Mouse (Mus musculus) neural tube, embryonic 13.5 days (tissue): Measurements from ENCODE around the gene Ptprn2. TPM values are rescaled to one million over a fixed set of nuclear protein-coding genes. Genes with fewer than 3 reads are reported as not detected.

ENCODE experiments used
- ATAC-seq: fragments of 200-750 bp; cut with Nextera tagmentation; 2 replicates; pipeline ENCODE4 v1.8.0; 2017; ENCODE audit warnings: low read depth, mild to moderate bottlenecking, moderate TSS enrichment, moderate library complexity
- H3K27ac ChIP-seq: fragments of 300-500 bp; sonication (generic); replicated peaks from 2 replicates; pipeline ENCODE4 v1.5.1; 2015; ENCODE audit warnings: moderate library complexity, mild to moderate bottlenecking, inconsistent platforms
- H3K27me3 ChIP-seq: fragments of 300-500 bp; sonication (generic); 2 replicates; pipeline ENCODE4 v1.6.1; 2015; ENCODE audit warnings: mild to moderate bottlenecking, inconsistent platforms
- H3K36me3 ChIP-seq: fragments of 300-500 bp; sonication (generic); 2 replicates; pipeline ENCODE4 v1.6.1; 2015; ENCODE audit warnings: mild to moderate bottlenecking, inconsistent platforms
- H3K4me1 ChIP-seq: fragments of 300-500 bp; sonication (generic); replicated peaks from 2 replicates; pipeline ENCODE4 v1.6.1; 2015; ENCODE audit warnings: inconsistent platforms
- H3K4me2 ChIP-seq: fragments of 300-500 bp; sonication (generic); 2 replicates; pipeline ENCODE4 v1.6.1; 2015; ENCODE audit warnings: inconsistent platforms, mild to moderate bottlenecking, moderate library complexity
- H3K4me3 ChIP-seq: fragments of 300-500 bp; sonication (generic); 2 replicates; pipeline ENCODE4 v1.5.1; 2015; ENCODE audit warnings: mild to moderate bottlenecking, inconsistent platforms
- H3K9ac ChIP-seq: fragments of 300-500 bp; sonication (generic); 2 replicates; pipeline ENCODE4 v1.6.1; 2015; ENCODE audit warnings: moderate library complexity, mild to moderate bottlenecking, inconsistent platforms
- H3K9me3 ChIP-seq: fragments of 300-500 bp; sonication (generic); 2 replicates; pipeline ENCODE4 v1.6.1; 2016; ENCODE audit warnings: inconsistent platforms
- WGBS: fragments of 180-500 bp; shearing (Covaris S2); methylation state at CpG from one replicate; pipeline ENCODE4 v1.1.7; 2015; 5-methylcytosine and 5-hydroxymethylcytosine counted together
- polyA plus RNA-seq: library from polyadenylated mRNA; unstranded; fragments of >200 nt; fragmentation: Nextera tagmentation; extraction: Ambion mirVana; gene quantifications from 2 replicates; pipeline ENCODE4 v1.2.1, GENCODE M21; 2015

Ptprn2 gene
- polyA plus RNA-seq, 1 experiment from 2014 or later, result 10.6 TPM

DNA sequence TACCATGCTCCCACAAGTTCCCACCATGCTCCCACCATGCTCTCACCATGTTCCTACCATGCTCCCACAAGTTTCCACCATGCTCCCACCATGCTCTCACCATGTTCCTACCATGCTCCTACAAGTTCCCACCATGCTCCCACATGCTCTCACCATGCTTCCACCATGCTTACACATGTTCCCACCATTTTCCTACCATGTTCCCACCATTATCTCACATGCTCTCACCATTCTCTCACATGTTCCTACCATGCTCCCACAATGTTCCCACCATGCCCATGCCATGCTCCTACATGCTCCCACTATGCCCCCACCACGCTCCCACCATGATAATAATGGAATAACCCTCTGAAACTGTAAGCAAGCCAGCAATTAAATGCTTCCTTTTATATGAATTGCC, 495.8 kb downstream of the Ptprn2 start:
- Histone ChIP-seq H3K9me3 (no peaks in the 10 kb centered on the region), H3K27me3 (no peaks in the 10 kb centered on the region), H3K4me1 (no peaks in the 10 kb centered on the region), H3K27ac (no peak overlapping the region), H3K4me3 (no peak overlapping the region), H3K4me2 (no peak overlapping the region), H3K36me3 (no peaks in the 10 kb centered on the region), H3K9ac (no peak overlapping the region)
- 86% methylated on average over 1 of the region's 1 CpGs for WGBS
- no peak for ATAC-seq

GRCm38 (mm10) chr12:116989144-116989543, 503.6 kb downstream of the Ptprn2 start:
- Histone ChIP-seq H3K9me3 (0 out of 2 replicates have a peak, but pooled peaks cover 9% of the 10 kb centered on the region), H3K27ac (no peak overlapping the region), H3K4me3 (no peak overlapping the region), H3K36me3 (no peaks in the 10 kb centered on the region), H3K4me1 (0 out of 2 replicates have a peak, but pooled peaks cover 6% of the 10 kb centered on the region), H3K4me2 (no peak overlapping the region), H3K9ac (no peak overlapping the region), H3K27me3 (no peaks in the 10 kb centered on the region)
- ATAC-seq, result no peak
- 38% methylated on average over 10 of the region's 10 CpGs for WGBS

GRCm38 (mm10) chr12:117001546-117002148, 516.1 kb downstream of the Ptprn2 start:
- H3K27me3 ChIP-seq, result no peaks in the 10 kb centered on the region
- H3K9ac ChIP-seq, result no peak overlapping the region
- no peaks in the 10 kb centered on the region for H3K4me1 ChIP-seq
- peaks cover 4% of the 10 kb centered on the region; the same call in 1 of the 2 replicates for H3K9me3 ChIP-seq
- no peak overlapping the region for H3K27ac ChIP-seq
- H3K4me2 ChIP-seq, result no peak overlapping the region
- no peak overlapping the region for H3K4me3 ChIP-seq
- ATAC-seq, result no peak
- WGBS, result 86% methylated on average over 2 of the region's 2 CpGs
- no peaks in the 10 kb centered on the region for H3K36me3 ChIP-seq

- Histone ChIP-seq H3K27ac (no peak overlapping the region), H3K4me1 (peaks cover 16% of the 10 kb centered on the region), H3K9me3 (no peaks in the 10 kb centered on the region), H3K4me3 (no peak overlapping the region), H3K4me2 (no peak overlapping the region), H3K36me3 (no peaks in the 10 kb centered on the region), H3K9ac (no peak overlapping the region), H3K27me3 (no peaks in the 10 kb centered on the region)
- ATAC-seq, result 0 out of 2 replicates have a peak, but pooled peaks have one; percentile 45
- 61% methylated on average over 15 of the region's 15 CpGs for WGBS
Measured at GRCm38 (mm10) chr12:117016753-117017595, 531.5 kb downstream of the Ptprn2 start.

DNA sequence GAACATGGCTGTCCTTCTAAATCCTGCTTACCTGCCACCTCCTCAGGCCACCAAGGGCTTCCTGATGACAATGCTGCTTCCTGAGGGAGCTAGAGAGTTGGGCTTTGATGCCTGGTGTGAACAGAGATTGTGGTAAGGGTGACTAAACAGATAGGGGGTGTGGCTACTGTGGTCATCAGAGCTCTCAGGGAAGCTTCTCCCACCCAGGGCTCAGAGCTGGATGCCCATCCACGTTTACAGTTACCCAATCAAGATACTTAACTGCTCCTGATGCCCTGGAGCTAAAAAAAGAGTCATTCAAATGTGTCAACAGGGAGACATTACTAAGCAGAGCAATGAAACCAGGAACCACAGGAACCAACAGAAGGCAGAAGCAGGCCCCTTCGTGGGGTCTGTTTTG, 532.4 kb downstream of the Ptprn2 start:
- Histone ChIP-seq H3K4me1 (peaks cover 16% of the 10 kb centered on the region), H3K27me3 (no peaks in the 10 kb centered on the region), H3K4me3 (no peak overlapping the region), H3K9ac (no peak overlapping the region), H3K4me2 (no peak overlapping the region), H3K27ac (no peak overlapping the region), H3K9me3 (no peaks in the 10 kb centered on the region), H3K36me3 (no peaks in the 10 kb centered on the region)
- 0 out of 2 replicates have a peak, but pooled peaks have one; percentile 32 for ATAC-seq
- WGBS, result 15% methylated on average over 2 of the region's 2 CpGs

DNA sequence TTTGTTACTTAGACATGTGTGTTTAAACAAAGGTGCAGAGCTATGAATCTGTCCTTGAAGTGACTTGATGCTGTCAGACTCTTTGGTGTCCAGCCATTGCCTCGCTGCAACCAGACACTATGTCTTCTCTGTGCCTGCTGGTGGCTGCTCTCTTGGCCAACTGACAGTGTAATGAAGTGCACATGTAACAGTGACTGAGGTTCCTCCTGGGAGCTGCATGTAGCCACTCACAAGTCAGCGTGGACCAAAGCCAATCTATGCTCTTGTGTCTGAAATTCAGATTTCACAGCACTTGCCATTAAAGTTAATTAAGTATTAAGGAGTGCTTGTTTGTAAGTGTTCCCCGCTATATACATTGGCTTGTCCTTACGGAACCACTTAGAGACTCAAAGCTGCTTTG, 537.7 kb downstream of the Ptprn2 start:
- H3K9me3 ChIP-seq, result no peaks in the 10 kb centered on the region
- H3K27me3 ChIP-seq, result no peaks in the 10 kb centered on the region
- no peak overlapping the region for H3K4me3 ChIP-seq
- no peak for ATAC-seq
- H3K4me2 ChIP-seq, result no peak overlapping the region
- H3K9ac ChIP-seq, result no peak overlapping the region
- no peaks in the 10 kb centered on the region for H3K36me3 ChIP-seq
- H3K27ac ChIP-seq, result no peak overlapping the region
- 65% methylated on average over 4 of the region's 4 CpGs for WGBS
- peaks cover 5% of the 10 kb centered on the region for H3K4me1 ChIP-seq

- Histone ChIP-seq H3K27me3 (no peaks in the 10 kb centered on the region), H3K9ac (no peak overlapping the region), H3K9me3 (no peaks in the 10 kb centered on the region), H3K36me3 (no peaks in the 10 kb centered on the region), H3K4me1 (peaks cover 17% of the 10 kb centered on the region), H3K4me2 (no peak overlapping the region), H3K27ac (no peak overlapping the region), H3K4me3 (no peak overlapping the region)
- ATAC-seq, result no peak
- 90% methylated on average over 4 of the region's 4 CpGs for WGBS
Measured at GRCm38 (mm10) chr12:117024916-117025315, 539.4 kb downstream of the Ptprn2 start.

DNA sequence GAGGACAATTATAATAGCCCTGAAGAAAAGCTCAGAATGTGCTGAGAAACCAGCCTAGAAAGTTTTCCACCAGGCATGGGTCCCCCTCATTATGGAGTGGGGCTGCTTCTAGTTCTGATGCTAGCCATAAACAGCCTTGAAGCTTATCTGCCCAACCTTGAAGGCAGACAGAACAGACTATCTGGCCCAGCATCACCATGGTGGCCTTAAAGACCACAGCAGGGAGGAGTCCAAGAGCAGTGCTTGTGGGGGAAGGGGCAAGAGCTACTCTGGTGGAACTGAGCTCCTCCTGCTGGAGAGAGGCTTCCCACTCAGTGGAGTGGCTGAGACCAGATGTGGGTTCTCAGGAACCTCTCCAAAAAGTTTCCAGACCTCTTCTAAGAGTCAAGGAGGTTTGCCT, 540.2 kb downstream of the Ptprn2 start:
- no peak overlapping the region for H3K4me3 ChIP-seq
- no peak overlapping the region for H3K9ac ChIP-seq
- H3K4me1 ChIP-seq, result peaks cover 17% of the 10 kb centered on the region
- no peaks in the 10 kb centered on the region for H3K27me3 ChIP-seq
- no peak overlapping the region for H3K4me2 ChIP-seq
- ATAC-seq, result no peak
- no peaks in the 10 kb centered on the region for H3K9me3 ChIP-seq
- H3K27ac ChIP-seq, result no peak overlapping the region
- H3K36me3 ChIP-seq, result no peaks in the 10 kb centered on the region

DNA sequence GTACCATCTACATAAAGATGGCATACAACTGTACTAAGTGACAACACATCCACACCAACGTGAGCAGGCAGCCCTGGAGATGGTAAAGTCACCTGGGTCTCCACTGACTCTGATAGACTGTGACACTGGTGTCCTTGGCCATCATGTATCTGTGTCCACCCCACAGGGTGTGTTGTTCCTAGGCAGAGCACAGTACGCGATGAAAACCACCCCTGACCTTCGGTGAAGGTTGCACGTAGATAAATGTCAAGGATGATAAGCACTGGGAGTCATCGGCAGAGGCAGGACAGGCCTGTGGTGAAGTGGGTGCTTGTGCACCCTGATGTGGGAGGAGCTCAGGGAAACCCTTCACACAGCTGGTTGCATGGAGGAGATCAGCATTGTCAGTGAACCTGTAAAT, 541.8 kb downstream of the Ptprn2 start:
- ATAC-seq, result no peak
- 88% methylated on average over 6 of the region's 6 CpGs for WGBS
- Histone ChIP-seq H3K27ac (no peak overlapping the region), H3K9me3 (no peaks in the 10 kb centered on the region), H3K9ac (no peak overlapping the region), H3K4me2 (no peak overlapping the region), H3K27me3 (no peaks in the 10 kb centered on the region), H3K4me3 (no peak overlapping the region), H3K36me3 (no peaks in the 10 kb centered on the region), H3K4me1 (peaks cover 17% of the 10 kb centered on the region)

GRCm38 (mm10) chr12:117028333-117028961, 542.9 kb downstream of the Ptprn2 start:
- H3K4me1 ChIP-seq, result peaks cover 17% of the 10 kb centered on the region
- H3K4me3 ChIP-seq, result no peak overlapping the region
- H3K36me3 ChIP-seq, result no peaks in the 10 kb centered on the region
- H3K27ac ChIP-seq, result 0 out of 2 replicates have a peak overlapping the region, but pooled peaks have one; percentile 24
- H3K4me2 ChIP-seq, result no peak overlapping the region
- peak; percentile 51; the same call in 1 of the 2 replicates for ATAC-seq
- 50% methylated on average over 5 of the region's 5 CpGs for WGBS
- no peaks in the 10 kb centered on the region for H3K27me3 ChIP-seq
- no peak overlapping the region for H3K9ac ChIP-seq
- no peaks in the 10 kb centered on the region for H3K9me3 ChIP-seq

DNA sequence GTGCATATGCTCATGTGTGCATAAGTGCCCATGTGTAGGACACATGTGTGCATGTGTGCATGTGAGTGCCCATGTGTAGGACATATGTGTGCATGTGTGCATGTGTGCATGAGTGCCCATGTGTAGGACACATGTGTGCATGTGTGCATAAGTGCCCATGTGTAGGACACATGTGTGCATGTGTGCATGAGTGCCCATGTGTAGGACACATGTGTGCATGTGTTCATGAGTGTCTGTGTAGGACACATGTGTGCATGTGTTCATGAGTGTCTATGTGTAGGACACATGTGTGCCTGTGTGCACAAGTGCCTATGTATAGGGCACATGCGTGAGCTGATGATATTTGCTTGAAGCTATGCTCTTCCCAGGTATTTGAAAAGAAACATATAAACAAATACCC, 547.7 kb downstream of the Ptprn2 start:
- no peaks in the 10 kb centered on the region for H3K9me3 ChIP-seq
- no peak overlapping the region for H3K27ac ChIP-seq
- no peak overlapping the region for H3K4me3 ChIP-seq
- no peak overlapping the region for H3K4me2 ChIP-seq
- no peak for ATAC-seq
- 0 out of 2 replicates have a peak, but pooled peaks cover 8% of the 10 kb centered on the region for H3K27me3 ChIP-seq
- H3K4me1 ChIP-seq, result peaks cover 15% of the 10 kb centered on the region
- no peak overlapping the region for H3K9ac ChIP-seq
- 96% methylated on average over 1 of the region's 1 CpGs for WGBS
- H3K36me3 ChIP-seq, result no peaks in the 10 kb centered on the region

DNA sequence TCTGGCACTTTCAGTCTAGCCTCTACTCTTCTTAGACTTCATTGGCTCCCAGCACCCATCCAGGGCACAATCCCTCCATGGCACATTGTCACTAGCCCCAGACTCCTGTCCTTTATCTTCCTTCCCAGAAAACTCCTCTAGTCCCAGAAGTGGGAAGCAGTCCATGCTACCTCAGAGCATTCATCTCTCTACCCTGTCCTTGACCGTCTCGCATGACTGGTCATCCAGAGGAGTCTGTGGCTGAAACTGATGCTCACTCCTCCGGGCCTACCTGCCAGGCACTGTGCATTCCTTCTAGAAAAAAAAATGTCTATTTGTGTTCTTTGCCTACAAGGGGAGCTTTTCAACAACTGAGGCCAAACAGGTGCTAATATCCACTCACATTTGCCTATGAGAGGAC, 549.0 kb downstream of the Ptprn2 start:
- ATAC-seq, result no peak
- Histone ChIP-seq H3K9ac (no peak overlapping the region), H3K9me3 (no peaks in the 10 kb centered on the region), H3K4me2 (no peak overlapping the region), H3K27me3 (0 out of 2 replicates have a peak, but pooled peaks cover 8% of the 10 kb centered on the region), H3K4me3 (no peak overlapping the region), H3K36me3 (no peaks in the 10 kb centered on the region), H3K27ac (no peak overlapping the region), H3K4me1 (peaks cover 1% of the 10 kb centered on the region)
- WGBS, result 91% methylated on average over 3 of the region's 3 CpGs
